8 mouse cellular contexts compared by ENCODE assay signal in the genomic region with DNA sequence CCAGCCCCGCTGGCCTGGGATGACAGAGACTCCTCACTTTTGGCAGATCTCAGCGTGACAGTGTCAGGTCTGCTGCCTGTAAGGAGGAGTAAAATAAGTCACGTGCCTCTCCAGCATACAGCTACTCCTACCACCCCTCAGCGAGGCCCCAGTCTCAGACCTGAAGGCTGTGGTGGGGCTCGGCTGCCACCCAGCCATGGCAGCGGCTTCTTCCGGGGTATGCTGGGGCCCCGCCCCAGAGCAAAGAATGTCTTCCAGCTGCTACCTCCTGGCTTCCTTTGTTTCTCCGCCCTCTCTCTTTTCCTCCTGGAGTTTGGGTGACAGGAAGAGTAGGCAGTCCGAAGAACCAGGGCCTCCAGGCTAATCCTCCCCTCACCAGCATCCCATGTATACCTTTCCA. TPM values are rescaled to one million over a fixed set of nuclear protein-coding genes. Genes with fewer than 3 reads are reported as not detected.
DNase-seq lines count a peak whose midpoint lies in the region; ATAC-seq lines count a peak whose summit lies in the region.

No protein-coding gene starts in this region.

- ATAC-seq in kidney, embryonic 15.5 days (replicated peaks; ENCODE audit: low FRiP score), result peak; percentile 49
- ATAC-seq in embryonic facial prominence, embryonic 11.5 days (replicated peaks; ENCODE audit: insufficient number of reproducible peaks, low FRiP score, low TSS enrichment, low read depth), result no peak
- ATAC-seq in intestine, embryonic 16.5 days, result peak; percentile 63

- no peaks in the 10 kb centered on the region for H3K9me3 ChIP-seq in kidney, embryonic 15.5 days (replicated peaks)
- no peaks in the 10 kb centered on the region for H3K9me3 ChIP-seq in embryonic facial prominence, embryonic 11.5 days (replicated peaks; ENCODE audit: control insufficient read depth, low read length)
- no peaks in the 10 kb centered on the region for H3K9me3 ChIP-seq in intestine, embryonic 16.5 days (ENCODE audit: control insufficient read depth, low read length)

- peak overlapping the region; percentile 49 for H3K4me2 ChIP-seq in kidney, embryonic 15.5 days
- H3K4me2 ChIP-seq in embryonic facial prominence, embryonic 11.5 days (ENCODE audit: low read depth, low read length), result no peak overlapping the region
- peak overlapping the region; percentile 13 for H3K4me2 ChIP-seq in intestine, embryonic 16.5 days (ENCODE audit: low read depth, low read length)

- peaks cover 53% of the 10 kb centered on the region for H3K4me1 ChIP-seq in kidney, embryonic 15.5 days
- 0 out of 2 replicates have a peak, but pooled peaks cover 4% of the 10 kb centered on the region for H3K4me1 ChIP-seq in embryonic facial prominence, embryonic 11.5 days (ENCODE audit: control insufficient read depth, insufficient read depth, low read length)
- H3K4me1 ChIP-seq in intestine, embryonic 16.5 days (ENCODE audit: control insufficient read depth, insufficient read depth, low read length), result peaks cover 9% of the 10 kb centered on the region

- H3K4me3 ChIP-seq in kidney, embryonic 15.5 days (replicated peaks), result peak overlapping the region; percentile 10; the same call in 1 of the 2 replicates
- no peak overlapping the region for H3K4me3 ChIP-seq in embryonic facial prominence, embryonic 11.5 days (ENCODE audit: low read depth, low read length)
- no peak overlapping the region for H3K4me3 ChIP-seq in intestine, embryonic 16.5 days (ENCODE audit: low read length)

- peak overlapping the region; percentile 79 for H3K27ac ChIP-seq in kidney, embryonic 15.5 days
- H3K27ac ChIP-seq in embryonic facial prominence, embryonic 11.5 days (replicated peaks; ENCODE audit: low read depth, low read length), result no peak overlapping the region
- H3K27ac ChIP-seq in intestine, embryonic 16.5 days (ENCODE audit: low read length), result peak overlapping the region; percentile 23; the same call in 1 of the 2 replicates

- no peak for DNase-seq in kidney, adult 11 months
- peak; percentile 46 for DNase-seq in embryonic facial prominence, embryonic 11.5 days (ENCODE audit: low spot score)
- DNase-seq in lung, postnatal 4 days, result peak; percentile 44 to 73
- DNase-seq in frontal cortex, postnatal 10 days (ENCODE audit: low spot score in 2 of 2), result no peak
- DNase-seq in Muller cell, postnatal 12 days (ENCODE audit: inconsistent ontology term), result no peak
- DNase-seq in cerebellum, adult 11 months, result no peak

- peaks cover 75% of the 10 kb centered on the region for H3K36me3 ChIP-seq in kidney, embryonic 15.5 days
- H3K36me3 ChIP-seq in embryonic facial prominence, embryonic 11.5 days (replicated peaks; ENCODE audit: control insufficient read depth, insufficient read depth, low read depth, low read length), result peaks cover 6% of the 10 kb centered on the region
- H3K36me3 ChIP-seq in intestine, embryonic 16.5 days (ENCODE audit: control insufficient read depth, insufficient read depth, low read length), result peaks cover 23% of the 10 kb centered on the region

- H3K9ac ChIP-seq in kidney, embryonic 15.5 days, result no peak overlapping the region
- H3K9ac ChIP-seq in embryonic facial prominence, embryonic 11.5 days (replicated peaks; ENCODE audit: low read length), result no peak overlapping the region
- peak overlapping the region; percentile 57 for H3K9ac ChIP-seq in intestine, embryonic 16.5 days (ENCODE audit: low read depth, low read length)

- H3K27me3 ChIP-seq in kidney, embryonic 15.5 days, result no peaks in the 10 kb centered on the region
- no peaks in the 10 kb centered on the region for H3K27me3 ChIP-seq in embryonic facial prominence, embryonic 11.5 days (ENCODE audit: control insufficient read depth, insufficient read depth, low read length)
- H3K27me3 ChIP-seq in intestine, embryonic 16.5 days (replicated peaks; ENCODE audit: control insufficient read depth, insufficient read depth, low read length), result no peaks in the 10 kb centered on the region

- WGBS in kidney, embryonic 15.5 days, result 25% methylated on average over 10 of the region's 10 CpGs
- WGBS in embryonic facial prominence, embryonic 11.5 days, result 23% methylated on average over 10 of the region's 10 CpGs
- WGBS in intestine, embryonic 16.5 days, result 23% methylated on average over 10 of the region's 10 CpGs

RNA-seq across cellular contexts. Expression of gene Arhgap33, which starts 8.9 kb away (rescaled TPM):
- 11.7 and 16.0 TPM in 2 replicates for polyA plus RNA-seq in kidney, embryonic 15.5 days (2015; fragmentation: Nextera tagmentation; extraction: Ambion mirVana)
- polyA plus RNA-seq in embryonic facial prominence, embryonic 11.5 days (2014; fragmentation: Nextera tagmentation; extraction: Ambion mirVana), result 11.5 and 14.7 TPM in 2 replicates
- 5.6 and 6.4 TPM in 2 replicates for polyA plus RNA-seq in intestine, embryonic 16.5 days (2015; fragmentation: Nextera tagmentation; extraction: Ambion mirVana)

RNA-seq across cellular contexts. Expression of gene Hspb6, which starts 26.0 kb away (rescaled TPM):
- 12.8 and 20.1 TPM in 2 replicates for polyA plus RNA-seq in kidney, embryonic 15.5 days (2015; fragmentation: Nextera tagmentation; extraction: Ambion mirVana)
- polyA plus RNA-seq in embryonic facial prominence, embryonic 11.5 days (2014; fragmentation: Nextera tagmentation; extraction: Ambion mirVana), result 4.4 and 6.2 TPM in 2 replicates
- polyA plus RNA-seq in intestine, embryonic 16.5 days (2015; fragmentation: Nextera tagmentation; extraction: Ambion mirVana), result 48.4 and 53.8 TPM in 2 replicates

RNA-seq across cellular contexts. Expression of gene Proser3, which starts 26.1 kb away (rescaled TPM):
- 14.1 and 18.6 TPM in 2 replicates for polyA plus RNA-seq in kidney, embryonic 15.5 days (2015; fragmentation: Nextera tagmentation; extraction: Ambion mirVana)
- polyA plus RNA-seq in embryonic facial prominence, embryonic 11.5 days (2014; fragmentation: Nextera tagmentation; extraction: Ambion mirVana), result 13.0 and 13.7 TPM in 2 replicates
- 6.3 and 7.6 TPM in 2 replicates for polyA plus RNA-seq in intestine, embryonic 16.5 days (2015; fragmentation: Nextera tagmentation; extraction: Ambion mirVana)

RNA-seq across cellular contexts. Expression of gene Prodh2, which starts 32.5 kb away (rescaled TPM):
- polyA plus RNA-seq in kidney, embryonic 15.5 days (2015; fragmentation: Nextera tagmentation; extraction: Ambion mirVana), result 12.8 and 14.4 TPM in 2 replicates
- polyA plus RNA-seq in embryonic facial prominence, embryonic 11.5 days (2014; fragmentation: Nextera tagmentation; extraction: Ambion mirVana), result not detected in 2 replicates
- polyA plus RNA-seq in intestine, embryonic 16.5 days (2015; fragmentation: Nextera tagmentation; extraction: Ambion mirVana), result 9.9 and 13.0 TPM in 2 replicates

RNA-seq across cellular contexts. Expression of gene Lin37, which starts 33.7 kb away (rescaled TPM):
- 37.6 and 40.5 TPM in 2 replicates for polyA plus RNA-seq in kidney, embryonic 15.5 days (2015; fragmentation: Nextera tagmentation; extraction: Ambion mirVana)
- 40.2 and 44.8 TPM in 2 replicates for polyA plus RNA-seq in embryonic facial prominence, embryonic 11.5 days (2014; fragmentation: Nextera tagmentation; extraction: Ambion mirVana)
- 44.5 and 50.0 TPM in 2 replicates for polyA plus RNA-seq in intestine, embryonic 16.5 days (2015; fragmentation: Nextera tagmentation; extraction: Ambion mirVana)

Comparison
In these comparisons a context has a peak if more than half of its experiments do, and no peak if none do; other contexts are left out.
1. DNase-seq: peak in embryonic facial prominence, embryonic 11.5 days (single experiment) and lung, postnatal 4 days (2 of 2); none in kidney, adult 11 months (single experiment), frontal cortex, postnatal 10 days (0 of 2), Muller cell, postnatal 12 days (single experiment) and cerebellum, adult 11 months (single experiment).